Mouse (Mus musculus) erythroblast, embryonic 14.5 days (primary cell): Measurements from ENCODE around the gene Fam229a.

ENCODE experiments used
- GATA1 ChIP-seq: IDR thresholded peaks from 2 replicates; pipeline ENCODE4 v1.6.1; 2012; ENCODE audit warnings: low read length, inconsistent platforms, mixed read lengths
- TAL1 ChIP-seq: IDR thresholded peaks from 3 replicates; pipeline ENCODE4 v1.6.1; 2012; ENCODE audit warnings: low read length, inconsistent platforms, mixed read lengths

GRCm38 (mm10) chr4:129502901-129503444 lies 12.0 kb downstream of the Fam229a start:
- TF ChIP-seq GATA1 (no peak), TAL1 (no peak)
